20 mouse cellular contexts compared by ENCODE assay signal in the genomic region with DNA sequence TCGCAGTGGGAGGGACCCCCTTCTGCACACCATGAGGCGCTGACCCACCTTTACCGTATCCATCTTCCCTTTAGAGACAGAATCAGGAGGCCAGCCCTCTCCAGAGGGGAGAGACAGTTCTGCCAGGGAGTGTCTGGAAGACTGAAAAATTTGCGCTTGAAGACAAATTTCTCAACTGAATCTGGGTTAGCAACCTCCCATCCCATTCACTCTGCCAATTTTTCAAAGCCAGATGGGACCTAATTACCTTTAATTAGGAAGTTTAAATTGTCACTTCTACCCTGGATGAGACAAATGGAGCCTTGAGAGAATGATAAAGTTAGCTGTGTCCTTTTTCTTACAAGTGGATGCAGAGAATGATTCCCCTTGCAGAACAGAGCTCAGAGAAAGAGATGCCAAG.
"Had no signal": no experiment of that assay in that cellular context is flagged by ENCODE, and none has a peak within 500 bp of the region (broad histone marks: within the 10 kb centered on the region; RNA-seq: fewer than 3 reads in every experiment).

No protein-coding gene starts in this region.

- DNase-seq: kidney, adult 11 months; kidney, adult 8-10 months; kidney, postnatal 10 days; kidney, postnatal 36 days; layer of hippocampus, postnatal 36 days; lung, adult 2 months; lung, postnatal 14 days; retina, postnatal 1 day; right cerebral cortex, postnatal 25 days; thymus, postnatal 36 days had no signal

- H3K27me3 ChIP-seq: limb, embryonic 12.5 days; limb, embryonic 15.5 days; midbrain, embryonic 12.5 days; neural tube, embryonic 12.5 days; neural tube, embryonic 15.5 days had no signal

- H3K36me3 ChIP-seq: kidney, embryonic 15.5 days; limb, embryonic 12.5 days; limb, embryonic 15.5 days; midbrain, embryonic 12.5 days; neural tube, embryonic 12.5 days; neural tube, embryonic 15.5 days had no signal

- H3K9me3 ChIP-seq: kidney, embryonic 15.5 days; limb, embryonic 12.5 days; limb, embryonic 15.5 days; midbrain, embryonic 12.5 days; neural tube, embryonic 12.5 days; neural tube, embryonic 15.5 days had no signal

- H3K9ac ChIP-seq: kidney, embryonic 15.5 days; limb, embryonic 12.5 days; limb, embryonic 15.5 days; midbrain, embryonic 12.5 days; neural tube, embryonic 12.5 days; neural tube, embryonic 15.5 days had no signal

- H3K27ac ChIP-seq: kidney, embryonic 15.5 days; left cerebral cortex, adult 2 months; limb, embryonic 12.5 days; limb, embryonic 15.5 days; midbrain, embryonic 12.5 days; neural tube, embryonic 12.5 days; neural tube, embryonic 15.5 days; stomach, postnatal 0 days had no signal

- H3K4me1 ChIP-seq: limb, embryonic 15.5 days; midbrain, embryonic 12.5 days; neural tube, embryonic 12.5 days had no signal

- ATAC-seq: midbrain, embryonic 16.5 days had no signal

- H3K4me3 ChIP-seq: kidney, embryonic 15.5 days; left cerebral cortex, adult 2 months; limb, embryonic 12.5 days; limb, embryonic 15.5 days; midbrain, embryonic 12.5 days; neural tube, embryonic 12.5 days; neural tube, embryonic 15.5 days had no signal

- H3K4me2 ChIP-seq: kidney, embryonic 15.5 days; limb, embryonic 12.5 days; limb, embryonic 15.5 days; liver, embryonic 11.5 days; midbrain, embryonic 12.5 days; neural tube, embryonic 12.5 days; neural tube, embryonic 15.5 days had no signal
